Mouse (Mus musculus) kidney, adult 18-20 months (tissue): ENCODE results near the gene Pycr1.
A peak's percentile ranks its signal among the peaks of the same experiment; 100 is the strongest.
"Not testable (repeated sequence)": the region's sequence is repeated elsewhere in the genome, so short reads cannot be mapped to it uniquely, and the experiment has no call there.

Experiments used
- DNase-seq: peaks from one replicate; pipeline ENCODE4 v3.0.0; 2021

The Pycr1 gene

GRCm38 (mm10) chr11:120643601-120643987 is at the start of gene Pycr1:
Gene Pycr1 (minus strand): TSS chr11:120643769.
- peak; percentile 93 for DNase-seq

- peak; percentile 71 for DNase-seq
Measured at GRCm38 (mm10) chr11:120692471-120693011, 49.0 kb upstream of the Pycr1 start.

- no peak for DNase-seq
Measured at GRCm38 (mm10) chr11:120689365-120689764, 45.8 kb upstream of the Pycr1 start.

GRCm38 (mm10) chr11:120686650-120687272 is 43.2 kb upstream of the Pycr1 start:
- DNase-seq, result no peak

GRCm38 (mm10) chr11:120684660-120685059 is 41.1 kb upstream of the Pycr1 start:
- DNase-seq, result no peak

GRCm38 (mm10) chr11:120684086-120684485 is 40.5 kb upstream of the Pycr1 start:
- DNase-seq, result no peak

GRCm38 (mm10) chr11:120683536-120683935 is 40.0 kb upstream of the Pycr1 start:
- DNase-seq, result no peak

GRCm38 (mm10) chr11:120682683-120683082 is 39.1 kb upstream of the Pycr1 start:
- DNase-seq, result no peak

- peak; percentile 67 for DNase-seq
Measured at GRCm38 (mm10) chr11:120679909-120680308, 36.3 kb upstream of the Pycr1 start.

- DNase-seq, result no peak
Measured at GRCm38 (mm10) chr11:120676951-120677350, 33.4 kb upstream of the Pycr1 start.

GRCm38 (mm10) chr11:120675875-120676274 is 32.3 kb upstream of the Pycr1 start:
- not testable (repeated sequence) for DNase-seq

GRCm38 (mm10) chr11:120673594-120674122 is 30.1 kb upstream of the Pycr1 start:
- no peak for DNase-seq

GRCm38 (mm10) chr11:120672687-120673593 is 29.4 kb upstream of the Pycr1 start, which contains the start of gene Aspscr1:
Gene Aspscr1 (plus strand): TSS chr11:120672973.
- DNase-seq, result peak; percentile 98

GRCm38 (mm10) chr11:120666617-120667016 is 23.0 kb upstream of the Pycr1 start:
- no peak for DNase-seq

GRCm38 (mm10) chr11:120665406-120665805 is 21.8 kb upstream of the Pycr1 start:
- DNase-seq, result no peak

GRCm38 (mm10) chr11:120663714-120664113 is 20.1 kb upstream of the Pycr1 start:
- DNase-seq, result no peak

GRCm38 (mm10) chr11:120662759-120663158 is 19.2 kb upstream of the Pycr1 start:
- DNase-seq, result no peak

- DNase-seq, result no peak
Measured at GRCm38 (mm10) chr11:120661076-120661460, 17.5 kb upstream of the Pycr1 start, which contains the start of gene Notum. Gene Notum (minus strand): TSS chr11:120661175.

GRCm38 (mm10) chr11:120660301-120661075 is 16.9 kb upstream of the Pycr1 start:
- peak; percentile 64 for DNase-seq

- peak; percentile 62 for DNase-seq
Measured at GRCm38 (mm10) chr11:120659509-120660300, 16.1 kb upstream of the Pycr1 start.

- DNase-seq, result peak; percentile 88
Measured at GRCm38 (mm10) chr11:120658876-120659410, 15.4 kb upstream of the Pycr1 start.
